Mouse (Mus musculus): Measurements from ENCODE around the gene Wnt8b.

Wnt8b gene

GRCm38 (mm10) chr19:44511451-44512231 is 18.4 kb downstream of the Wnt8b start:
- in situ Hi-C loops (cut with MseI, MboI), result no loop called here

GRCm38 (mm10) chr19:44512601-44513000 is 19.3 kb downstream of the Wnt8b start:
- in situ Hi-C loops (cut with MseI, MboI), result no loop called here

- in situ Hi-C loops (cut with MseI, MboI), result no loop called here
These were observed 20.0 kb downstream of the Wnt8b start for GRCm38 (mm10) chr19:44513054-44513833.

GRCm38 (mm10) chr19:44513921-44514482 is 20.7 kb downstream of the Wnt8b start:
- in situ Hi-C loops (cut with MseI, MboI), result no loop called here

GRCm38 (mm10) chr19:44514521-44515451 is 21.5 kb downstream of the Wnt8b start:
- in situ Hi-C loops (cut with MseI, MboI), result no loop called here

- in situ Hi-C loops (cut with MseI, MboI), result no loop called here
These were observed 22.5 kb downstream of the Wnt8b start for GRCm38 (mm10) chr19:44515769-44516168.

GRCm38 (mm10) chr19:44517996-44518768 is 24.9 kb downstream of the Wnt8b start:
- in situ Hi-C loops (cut with MseI, MboI), result no loop called here

- in situ Hi-C loops (cut with MseI, MboI), result no loop called here
These were observed 25.9 kb downstream of the Wnt8b start for GRCm38 (mm10) chr19:44519152-44519551.

- in situ Hi-C loops (cut with MseI, MboI), result no loop called here
These were observed 32.4 kb downstream of the Wnt8b start for GRCm38 (mm10) chr19:44525551-44526205.

- in situ Hi-C loops (cut with MseI, MboI), result loop anchor here in 1 of 2 experiments (10.0 kb wide), 1 partner anchor 55 kb away; no protein-coding TSS in a partner anchor
These were observed 36.7 kb downstream of the Wnt8b start for GRCm38 (mm10) chr19:44530018-44530417.

GRCm38 (mm10) chr19:44535376-44535775 is 42.1 kb downstream of the Wnt8b start:
- in situ Hi-C loops (cut with MseI, MboI), result loop anchor here in 1 of 2 experiments (10.0 kb wide), 1 partner anchor 61 kb away; no protein-coding TSS in a partner anchor

- in situ Hi-C loops (cut with MseI, MboI), result loop anchor here in 1 of 2 experiments (10.0 kb wide), 1 partner anchor 63 kb away; no protein-coding TSS in a partner anchor
These were observed 44.1 kb downstream of the Wnt8b start for GRCm38 (mm10) chr19:44537416-44537815.

GRCm38 (mm10) chr19:44542694-44543178 is 49.5 kb downstream of the Wnt8b start:
- in situ Hi-C loops (cut with MseI, MboI), result no loop called here

GRCm38 (mm10) chr19:44544372-44544771 is 51.1 kb downstream of the Wnt8b start:
- in situ Hi-C loops (cut with MseI, MboI), result no loop called here

GRCm38 (mm10) chr19:44544775-44545174 is 51.5 kb downstream of the Wnt8b start:
- in situ Hi-C loops (cut with MseI, MboI), result no loop called here

GRCm38 (mm10) chr19:44545321-44546041 is 52.2 kb downstream of the Wnt8b start, which contains the start of gene Sec31b:
Gene Sec31b (minus strand): TSS chr19:44545864.
- in situ Hi-C loops (cut with MseI, MboI), result no loop called here

GRCm38 (mm10) chr19:44552731-44553130 is 59.5 kb downstream of the Wnt8b start, which contains the start of gene Gm20538:
Gene Gm20538 (minus strand): TSS chr19:44552831.
- in situ Hi-C loops (cut with MseI, MboI), result no loop called here

- in situ Hi-C loops (cut with MseI, MboI), result no loop called here
These were observed 60.0 kb downstream of the Wnt8b start for GRCm38 (mm10) chr19:44553286-44553685.

- in situ Hi-C loops (cut with MseI, MboI), result no loop called here
These were observed 61.2 kb downstream of the Wnt8b start for GRCm38 (mm10) chr19:44554490-44554860.

All from mouse trophoblast stem cell (cell line).